Mouse (Mus musculus) ES-E14 (cell line): Measurements from ENCODE around the gene Pla2g2c. TPM values are rescaled to one million over a fixed set of nuclear protein-coding genes. Genes with fewer than 3 reads are reported as not detected.

ENCODE experiments used
- DNase-seq: peaks from one replicate; pipeline ENCODE4 v3.0.0-alpha.2; 2013; ENCODE audit warnings: low read depth, low spot score
- H3K27ac ChIP-seq: 2 replicates; pipeline ENCODE4 v1.5.1; 2012; ENCODE audit warnings: low read depth, mild to moderate bottlenecking, low read length, moderate library complexity, mixed read lengths; ENCODE audit not compliant: poor library complexity, insufficient read depth, severe bottlenecking
- H3K36me3 ChIP-seq: 2 replicates; pipeline ENCODE4 v1.6.1; 2012; ENCODE audit warnings: mild to moderate bottlenecking, low read length, moderate library complexity, mixed read lengths; ENCODE audit not compliant: control insufficient read depth, poor library complexity, insufficient read depth, severe bottlenecking
- H3K4me1 ChIP-seq, 2 experiments: fragments of 150-350 bp in 1 of 2; sonication (generic) in 1 of 2; 2 replicates each; pipeline ENCODE4 v1.6.1; 2012; ENCODE audit warnings: low read length in 2 of 2, mild to moderate bottlenecking in 1 of 2, mixed read lengths in 1 of 2; ENCODE audit not compliant: control insufficient read depth in 2 of 2, insufficient read depth in 2 of 2, poor library complexity in 1 of 2
- H3K4me3 ChIP-seq, 2 experiments: fragments of 150-350 bp in 1 of 2; sonication (generic) in 1 of 2; 2 replicates each; pipeline ENCODE4 v1.5.1; 2012; ENCODE audit warnings: low read length in 2 of 2, low read depth in 1 of 2, mild to moderate bottlenecking in 1 of 2, mixed read lengths in 1 of 2; ENCODE audit not compliant: insufficient read depth in 1 of 2, poor library complexity in 1 of 2, severe bottlenecking in 1 of 2
- H3K9ac ChIP-seq: 2 replicates; pipeline ENCODE4 v1.6.1; 2012; ENCODE audit warnings: low read depth, mild to moderate bottlenecking, low read length, mixed read lengths; ENCODE audit not compliant: poor library complexity, insufficient read depth, severe bottlenecking
- H3K9me3 ChIP-seq: fragments of 150-350 bp; sonication (generic); 2 replicates; pipeline ENCODE4 v1.6.1; 2012; ENCODE audit warnings: low read depth, mild to moderate bottlenecking, low read length; ENCODE audit not compliant: control insufficient read depth, insufficient read depth
- CHD2 ChIP-seq: IDR thresholded peaks from 2 replicates; pipeline ENCODE4 v1.6.1; 2014; ENCODE audit warnings: mild to moderate bottlenecking, low read depth, low read length, inconsistent platforms
- HCFC1 ChIP-seq: IDR thresholded peaks from 2 replicates; pipeline ENCODE4 v1.6.1; 2012; ENCODE audit warnings: low read length, inconsistent platforms, borderline replicate concordance; ENCODE audit not compliant: insufficient read depth
- MAFK ChIP-seq: IDR thresholded peaks from 2 replicates; pipeline ENCODE4 v1.6.1; 2014; ENCODE audit warnings: mild to moderate bottlenecking, low read depth, low read length, inconsistent platforms; ENCODE audit not compliant: insufficient read depth
- ZC3H11A ChIP-seq: IDR thresholded peaks from 2 replicates; pipeline ENCODE4 v1.6.1; 2012; ENCODE audit warnings: low read depth, mild to moderate bottlenecking, inconsistent platforms, low read length, borderline replicate concordance
- ZNF384 ChIP-seq: IDR thresholded peaks from 2 replicates; pipeline ENCODE4 v1.6.1; 2012; ENCODE audit warnings: low read depth, low read length, inconsistent platforms
- in situ Hi-C, 2 experiments: fragments of 600-800 bp; cut with MboI; formaldehyde crosslinking; loops; one replicate each; pipeline ENCODE4 v1.15.1; 2025; ENCODE audit warnings: low sequenced_read_pairs in 2 of 2, inconsistent platforms in 1 of 2; ENCODE audit not compliant: unreplicated experiment in 2 of 2
- total RNA-seq: library from RNA; depleted of rRNA; stranded (reverse); fragments of 300-350 nt; gene quantifications from 2 replicates; pipeline ENCODE4 v1.2.3, GENCODE M21; 2012

Gene Pla2g2c
- total RNA-seq, 1 experiment = 0.54 TPM

DNA sequence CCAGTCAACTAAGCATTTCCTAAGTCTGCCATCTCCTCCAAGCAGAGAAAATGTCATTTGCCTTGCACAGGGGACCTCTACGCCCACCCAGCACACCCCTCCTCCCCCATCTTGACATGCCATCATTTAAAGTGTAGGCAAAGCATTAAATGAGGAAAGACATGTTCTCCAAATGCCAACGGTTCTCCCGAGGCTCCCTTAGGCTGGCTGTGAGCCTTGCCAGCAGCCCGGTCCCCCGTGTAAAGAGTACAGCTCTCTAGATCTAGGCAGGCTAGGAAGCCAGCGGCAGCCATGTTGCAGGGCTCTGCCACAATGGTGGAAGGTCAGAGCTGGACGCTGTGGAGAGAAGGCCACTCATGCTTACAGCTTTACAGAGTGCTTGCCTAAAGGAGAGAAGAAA, 14.6 kb upstream of the Pla2g2c start:
- in situ Hi-C loops = loop anchor here in 1 of 2 experiments (10.0 kb wide), 1 partner anchor 265 kb away; no protein-coding TSS in a partner anchor
- Histone ChIP-seq H3K9me3 (no peaks in the 10 kb centered on the region), H3K9ac (no peak overlapping the region), H3K36me3 (no peaks in the 10 kb centered on the region), H3K4me1 (peaks cover 3 to 18% of the 10 kb centered on the region in 2 experiments; a peak in 1 of 4 replicates), H3K4me3 (no peak overlapping the region), H3K27ac (no peak overlapping the region)
- TF ChIP-seq HCFC1 = no peak
- TF ChIP-seq CHD2 = no peak
- no peak for TF ChIP-seq ZC3H11A
- no peak for TF ChIP-seq MAFK
- TF ChIP-seq ZNF384 = no peak
- no peak for DNase-seq

- Histone ChIP-seq H3K4me3 (no peak overlapping the region), H3K36me3 (no peaks in the 10 kb centered on the region), H3K9ac (no peak overlapping the region), H3K9me3 (no peaks in the 10 kb centered on the region), H3K27ac (no peak overlapping the region), H3K4me1 (peaks cover 3 to 21% of the 10 kb centered on the region in 2 experiments; a peak in 1 of 4 replicates)
- no peak for DNase-seq
- in situ Hi-C loops = no loop called here
- TF ChIP-seq ZC3H11A = no peak
- TF ChIP-seq ZNF384 = no peak
- no peak for TF ChIP-seq CHD2
- no peak for TF ChIP-seq MAFK
- TF ChIP-seq HCFC1 = no peak
These were observed 14.0 kb upstream of the Pla2g2c start for GRCm38 (mm10) chr4:138710633-138711032.

- in situ Hi-C loops = no loop called here
- DNase-seq = no peak
- H3K36me3 ChIP-seq = no peaks in the 10 kb centered on the region
- no peak for TF ChIP-seq HCFC1
- no peak for TF ChIP-seq CHD2
- TF ChIP-seq MAFK = no peak
- no peak for TF ChIP-seq ZC3H11A
- no peak for TF ChIP-seq ZNF384
- no peaks in the 10 kb centered on the region for H3K9me3 ChIP-seq
- H3K27ac ChIP-seq = no peak overlapping the region
- H3K4me3 ChIP-seq = no peak overlapping the region
- H3K9ac ChIP-seq = no peak overlapping the region
- peaks cover 3 to 21% of the 10 kb centered on the region in 2 experiments; a peak in 1 of 4 replicates for H3K4me1 ChIP-seq
These were observed 13.4 kb upstream of the Pla2g2c start for GRCm38 (mm10) chr4:138711051-138711820.

DNA sequence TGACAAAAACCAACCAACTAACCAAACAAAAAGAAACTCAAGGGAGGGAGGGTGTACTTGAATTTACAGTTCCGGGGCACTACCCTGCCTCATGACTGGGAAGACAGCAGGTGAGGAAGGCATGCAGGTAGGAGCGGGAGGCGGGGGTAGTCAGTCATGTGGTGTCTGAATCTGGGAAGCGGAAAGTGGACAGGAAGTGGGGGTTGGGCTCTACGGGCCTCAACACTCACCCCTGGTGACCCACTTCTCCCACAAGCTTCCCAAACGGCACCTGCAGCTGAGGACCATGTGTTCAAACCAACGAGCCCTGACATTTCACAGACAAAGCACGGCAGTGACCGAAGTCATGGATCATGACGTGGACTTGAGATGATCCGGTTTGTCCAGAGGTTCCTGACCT, 12.5 kb upstream of the Pla2g2c start:
- in situ Hi-C loops = no loop called here
- no peak overlapping the region for H3K4me3 ChIP-seq
- H3K9me3 ChIP-seq = no peaks in the 10 kb centered on the region
- no peak for TF ChIP-seq ZC3H11A
- no peak for TF ChIP-seq MAFK
- TF ChIP-seq CHD2 = no peak
- TF ChIP-seq ZNF384 = no peak
- TF ChIP-seq HCFC1 = no peak
- H3K4me1 ChIP-seq = peaks cover 3 to 18% of the 10 kb centered on the region in 2 experiments; a peak in 1 of 4 replicates
- no peak overlapping the region for H3K27ac ChIP-seq
- DNase-seq = no peak
- H3K9ac ChIP-seq = no peak overlapping the region
- no peaks in the 10 kb centered on the region for H3K36me3 ChIP-seq
